Mouse (Mus musculus) liver, postnatal 0 days (tissue): ENCODE results near the gene Ttll12.

Experiments used
- CTCF ChIP-seq: sonication (generic); IDR thresholded peaks from 2 replicates; pipeline ENCODE4 v1.5.1; 2016; ENCODE audit warnings: antibody characterized with exemption, low read depth
- EP300 ChIP-seq: IDR thresholded peaks from 2 replicates; pipeline ENCODE4 v1.6.1; 2016; ENCODE audit warnings: antibody characterized with exemption, low read depth, mild to moderate bottlenecking

DNA sequence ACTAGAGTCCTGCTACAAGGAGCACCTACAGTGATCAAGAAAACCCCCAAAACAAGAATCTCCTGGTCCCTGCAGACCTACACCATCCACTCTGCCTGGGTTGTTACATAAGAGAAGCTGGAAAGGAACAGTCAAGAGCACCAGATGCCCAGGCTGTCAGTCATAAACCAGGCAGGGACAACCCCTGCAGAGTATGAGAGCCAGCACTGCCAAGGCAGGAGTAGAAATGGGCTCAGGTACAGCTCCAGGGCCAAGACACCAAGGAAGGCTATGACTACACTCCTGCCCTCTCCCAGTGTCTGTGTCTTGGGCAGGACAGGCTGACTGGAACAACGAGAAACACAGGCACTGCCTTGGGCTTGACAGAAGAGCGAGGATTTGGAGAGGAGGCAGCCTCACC, 44.8 kb downstream of the Ttll12 start:
- TF ChIP-seq CTCF (no peak), EP300 (no peak)
